Mouse (Mus musculus): ENCODE measurements around the gene Cmya5.
"Not testable (repeated sequence)": the region's sequence is repeated elsewhere in the genome, so short reads cannot be mapped to it uniquely, and the experiment has no call there.

The Cmya5 gene

DNA sequence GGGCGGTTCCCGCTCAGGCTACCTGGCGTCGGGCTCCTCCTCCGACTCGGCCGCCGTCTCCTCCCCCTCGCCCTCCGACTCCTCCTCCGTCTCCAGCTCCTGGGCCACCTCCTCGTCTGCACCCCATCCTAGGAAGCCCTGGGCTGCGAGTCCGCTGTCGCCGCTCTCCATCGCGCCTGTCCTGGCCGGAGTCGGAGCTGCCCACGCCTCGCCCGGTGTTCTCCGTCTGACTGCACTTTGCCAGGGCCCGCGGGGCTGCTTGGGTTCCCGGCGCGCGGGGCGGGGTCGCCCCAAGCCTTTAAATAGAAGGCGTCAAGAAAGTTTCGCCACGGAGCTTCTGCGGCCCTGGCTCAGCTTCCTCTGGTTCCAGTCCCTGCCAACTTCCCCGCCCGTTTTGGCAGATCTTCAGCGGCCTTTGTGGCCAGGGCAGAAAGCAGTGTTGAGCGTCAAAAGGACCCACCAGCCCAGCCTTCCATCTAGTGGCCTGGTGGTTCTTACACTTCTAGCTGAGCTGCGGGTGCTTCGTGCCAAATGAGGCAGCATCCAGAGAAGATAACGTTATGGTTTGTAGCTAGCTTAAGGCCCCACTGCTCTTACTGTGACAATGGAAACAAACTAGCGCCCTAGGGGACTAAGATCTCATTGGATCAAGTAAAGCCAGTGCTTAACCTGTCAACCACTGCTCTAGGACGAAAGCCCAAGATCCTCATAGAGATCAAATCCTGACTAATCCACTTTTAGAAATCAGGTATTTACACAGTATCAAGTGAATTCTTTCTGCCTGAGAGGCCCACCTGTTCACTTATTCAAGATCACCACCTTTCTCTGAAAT lies at the start of gene Cmya5:
Cmya5 (minus strand) TSS at position 389 of the 832 bp plus-strand sequence.
- peak; percentile 88 for DNase-seq (ENCODE audit: low spot score)

DNA sequence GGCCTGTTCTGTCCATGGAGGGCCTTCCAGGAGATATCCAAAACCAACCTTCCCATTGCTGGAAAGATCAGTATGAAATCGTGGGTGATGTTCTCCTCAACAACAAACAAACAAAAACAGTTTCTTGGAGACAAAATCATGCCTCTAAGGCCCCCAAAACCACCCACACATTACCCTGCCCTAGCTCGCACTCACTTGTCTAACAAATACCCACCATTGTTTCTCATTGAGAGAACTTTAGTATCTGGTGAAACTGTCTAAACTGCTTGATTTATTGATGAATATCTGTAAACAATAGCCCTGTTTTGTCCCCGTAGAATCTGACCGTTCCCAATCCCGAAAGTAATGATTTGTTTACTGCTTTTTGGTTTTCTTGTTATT lies 48.1 kb upstream of the Cmya5 start:
- DNase-seq (ENCODE audit: low spot score), result no peak

DNA sequence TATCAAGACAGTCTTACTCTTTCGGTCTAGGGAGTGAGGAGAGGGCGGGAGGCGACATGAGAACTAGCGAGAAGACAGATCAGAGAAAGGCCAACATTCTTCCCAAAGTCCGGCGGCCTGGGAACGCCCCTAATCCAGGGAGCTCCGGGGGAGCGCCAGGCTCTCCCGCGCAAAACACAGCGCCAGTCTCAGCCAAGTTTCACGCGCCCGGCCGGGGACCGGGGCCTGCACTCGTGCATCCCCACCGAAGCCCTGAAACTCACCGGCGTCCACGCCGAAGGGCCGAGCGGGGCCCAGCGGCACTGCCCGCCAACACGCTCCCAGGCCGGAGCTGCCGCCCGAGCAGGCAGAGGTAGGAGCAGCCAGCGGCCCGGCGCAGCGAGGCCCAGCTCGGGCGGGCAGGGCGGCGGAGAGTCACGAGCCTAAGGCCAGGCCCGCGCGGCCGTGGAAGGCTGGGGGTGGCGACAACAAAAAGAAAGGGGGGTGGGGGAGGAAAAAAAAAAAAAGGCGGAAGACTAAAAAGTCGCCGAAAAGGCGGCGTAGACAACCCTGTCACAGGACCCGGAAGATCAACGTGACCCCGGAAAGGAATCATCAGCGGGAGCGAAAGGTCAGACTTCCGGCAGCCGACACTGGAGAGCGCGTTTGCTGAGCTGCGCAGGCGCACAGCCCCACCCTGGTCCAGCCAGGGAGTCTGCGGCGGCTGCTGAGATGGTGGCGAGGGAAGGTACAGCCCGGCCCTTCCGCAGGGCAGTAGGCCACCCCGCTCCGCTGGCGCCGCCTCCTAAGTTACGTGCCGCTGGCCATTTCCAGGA lies 47.5 kb upstream of the Cmya5 start, which contains the start of gene Tent2:
Tent2 (minus strand) TSS at position 555 of the 815 bp plus-strand sequence.
- DNase-seq (ENCODE audit: low spot score), result peak; percentile 92

DNA sequence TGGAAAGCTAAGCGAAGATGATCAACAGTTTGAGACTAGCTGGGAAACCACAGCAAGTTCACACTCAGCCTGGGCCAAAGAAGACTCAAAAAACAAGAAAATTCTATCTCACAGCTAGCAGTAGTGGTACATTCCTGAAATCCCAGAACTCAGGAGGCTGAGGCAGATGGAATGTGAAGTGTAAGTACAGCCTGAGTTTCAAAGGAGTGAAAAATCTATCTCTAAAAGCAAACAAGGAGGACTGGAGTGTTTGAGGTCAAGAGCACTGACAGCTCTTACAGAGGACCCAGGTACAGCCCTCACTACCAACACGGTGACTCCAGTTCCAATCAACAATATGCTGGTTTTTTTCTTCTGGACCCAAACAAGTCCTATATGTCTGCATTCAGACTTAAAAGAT lies 44.9 kb upstream of the Cmya5 start:
- no peak for DNase-seq (ENCODE audit: low spot score)

DNA sequence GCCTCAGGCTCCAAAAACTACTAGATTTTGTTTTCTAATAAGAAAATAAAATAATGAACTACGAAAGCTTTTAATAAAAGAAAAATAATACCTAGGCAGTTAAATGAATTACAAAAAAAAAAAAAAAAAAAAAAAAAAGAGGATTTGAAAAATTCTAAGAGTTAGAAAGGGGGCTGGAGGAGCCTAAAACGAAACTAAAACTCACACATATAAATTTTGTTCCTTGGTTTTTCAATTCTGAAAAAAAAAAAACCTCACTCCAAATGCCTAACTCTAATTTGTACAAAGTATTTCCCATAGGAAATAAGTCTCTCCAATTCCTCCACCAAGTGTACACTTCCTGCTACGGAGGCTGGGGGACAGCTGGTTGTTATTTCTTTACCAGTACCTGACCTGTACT lies 44.2 kb upstream of the Cmya5 start:
- no peak for DNase-seq (ENCODE audit: low spot score)

DNA sequence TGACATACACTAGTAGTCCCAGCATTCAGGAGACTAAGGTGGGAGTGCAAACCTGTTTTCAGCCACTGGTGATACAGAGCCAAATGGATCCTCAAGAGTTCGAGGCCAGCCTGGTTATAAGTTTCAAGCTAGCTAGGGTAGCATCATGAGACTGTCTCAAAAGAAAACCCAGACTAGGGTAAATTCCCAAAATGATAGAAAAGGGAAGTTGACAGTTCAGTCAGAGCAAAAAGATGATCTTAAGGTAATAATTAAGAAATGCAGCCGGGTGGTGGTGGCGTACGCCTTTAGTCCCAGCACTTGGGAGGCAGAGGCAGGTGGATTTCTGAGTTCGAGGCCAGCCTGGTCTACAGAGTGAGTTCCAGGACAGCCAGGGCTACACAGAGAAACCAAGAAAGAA lies 43.3 kb upstream of the Cmya5 start:
- not testable (repeated sequence) for DNase-seq (ENCODE audit: low spot score)

DNA sequence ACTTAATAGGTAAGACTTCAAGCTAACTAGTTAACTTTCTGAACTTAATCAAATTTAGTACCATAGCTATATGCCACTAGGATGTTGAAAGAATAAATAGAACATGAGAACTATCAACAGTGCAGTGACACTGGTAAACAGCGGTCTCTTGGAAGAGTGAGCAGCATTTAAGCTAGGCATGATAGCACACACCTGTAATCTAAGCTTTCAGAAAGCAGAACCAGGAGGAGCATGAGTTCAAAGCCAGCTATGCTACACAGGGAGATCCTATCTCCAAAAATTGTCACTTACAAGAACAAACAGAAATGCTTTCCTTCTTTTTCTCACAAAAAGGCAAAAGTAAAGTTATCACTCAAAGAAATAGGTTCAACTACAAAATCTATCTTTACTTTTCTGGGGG lies 35.8 kb upstream of the Cmya5 start:
- DNase-seq (ENCODE audit: low spot score), result no peak

DNA sequence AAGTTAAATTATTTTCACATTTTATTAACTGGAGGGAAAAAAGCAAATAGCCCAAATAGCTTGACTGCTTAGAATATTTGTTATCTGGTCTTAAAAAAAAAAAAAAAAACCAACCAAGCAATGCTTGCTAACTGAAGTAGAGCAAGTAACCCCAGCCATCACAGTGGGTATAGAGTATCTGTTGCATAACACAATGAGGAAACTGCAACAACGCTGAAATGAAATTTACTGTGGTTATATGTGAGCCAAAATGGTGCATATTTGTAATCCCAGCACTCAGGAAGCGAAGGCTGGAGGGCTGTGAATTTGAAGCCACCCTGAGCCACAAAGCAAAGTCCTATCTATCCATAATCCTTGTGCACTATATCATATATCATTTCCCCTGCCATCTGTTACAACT lies 35.0 kb upstream of the Cmya5 start:
- DNase-seq (ENCODE audit: low spot score), result no peak

DNA sequence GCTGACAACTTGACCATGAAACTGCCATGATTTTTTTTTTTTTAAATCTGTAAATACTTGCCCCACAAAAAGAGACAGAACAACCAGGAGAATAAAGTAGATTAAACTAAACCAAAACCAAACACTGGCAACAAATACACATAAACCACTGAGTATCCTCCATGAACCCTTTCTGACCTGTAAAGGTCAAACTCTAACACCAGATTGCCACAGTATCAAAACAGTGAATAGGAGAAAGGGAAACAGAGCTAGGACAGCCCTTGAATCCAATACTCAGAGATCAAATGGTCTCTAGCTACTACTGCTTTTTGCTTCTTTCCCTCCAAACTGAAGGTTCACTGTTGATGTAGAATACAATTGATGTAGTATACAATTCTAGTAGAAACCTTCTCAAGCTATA lies 33.0 kb upstream of the Cmya5 start:
- DNase-seq (ENCODE audit: low spot score), result no peak

DNA sequence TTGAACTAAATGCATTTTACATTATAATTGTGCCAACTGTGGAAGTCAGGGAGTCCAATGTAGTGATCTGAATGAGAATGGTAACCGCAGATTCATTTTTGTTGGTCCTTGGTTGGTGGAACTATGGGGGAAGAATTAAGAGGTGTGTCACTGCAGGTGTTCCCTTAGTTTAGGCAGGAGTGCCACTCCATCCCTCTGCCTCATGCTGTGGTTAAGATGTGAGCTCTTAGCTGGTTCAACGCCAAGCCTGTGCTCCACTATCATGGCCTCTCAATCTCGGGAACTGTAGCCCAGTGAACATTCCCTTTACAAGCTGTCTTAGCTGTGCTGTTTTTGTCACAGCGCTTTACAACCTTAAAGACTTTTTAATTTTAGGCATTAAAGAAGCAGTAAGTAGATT lies 18.8 kb upstream of the Cmya5 start:
- DNase-seq (ENCODE audit: low spot score), result no peak

DNA sequence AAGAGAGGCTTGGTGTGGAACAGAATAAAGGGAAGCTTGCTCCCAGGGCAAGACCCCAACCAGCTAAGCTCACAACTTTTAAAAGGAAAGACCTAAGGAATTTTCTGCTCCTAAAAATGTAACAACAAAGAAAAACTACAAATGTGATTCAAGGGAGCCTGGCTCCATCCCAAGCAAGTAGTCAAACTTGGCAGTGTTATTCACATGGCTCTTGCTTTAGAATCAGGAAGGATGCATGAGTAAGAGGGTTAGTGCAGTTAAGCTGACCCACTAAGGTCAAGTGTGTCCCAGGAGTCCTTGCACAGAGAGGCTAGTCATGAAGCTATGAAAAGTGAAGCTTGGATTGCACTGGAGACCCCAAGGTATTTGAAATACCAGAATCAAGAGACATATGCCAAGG lies 17.9 kb upstream of the Cmya5 start:
- DNase-seq (ENCODE audit: low spot score), result no peak

DNA sequence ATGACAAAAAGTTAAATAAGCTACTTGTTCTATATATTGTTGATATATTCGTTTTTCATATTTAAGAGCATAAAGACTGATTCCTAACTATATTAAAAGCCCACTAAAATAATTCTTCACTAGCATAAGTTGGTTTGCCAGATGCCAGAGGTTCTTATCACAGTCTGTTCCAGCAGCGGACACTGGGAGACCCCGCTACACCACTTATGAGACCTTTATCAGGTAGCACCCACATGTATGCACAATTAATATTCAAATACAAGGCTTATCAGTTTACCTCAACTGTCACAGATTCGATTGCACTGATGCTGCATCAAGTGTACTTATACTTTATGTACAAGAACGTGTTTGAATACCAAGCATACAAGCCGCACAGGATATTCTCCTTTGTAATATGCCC lies 13.7 kb upstream of the Cmya5 start:
- DNase-seq (ENCODE audit: low spot score), result no peak

DNA sequence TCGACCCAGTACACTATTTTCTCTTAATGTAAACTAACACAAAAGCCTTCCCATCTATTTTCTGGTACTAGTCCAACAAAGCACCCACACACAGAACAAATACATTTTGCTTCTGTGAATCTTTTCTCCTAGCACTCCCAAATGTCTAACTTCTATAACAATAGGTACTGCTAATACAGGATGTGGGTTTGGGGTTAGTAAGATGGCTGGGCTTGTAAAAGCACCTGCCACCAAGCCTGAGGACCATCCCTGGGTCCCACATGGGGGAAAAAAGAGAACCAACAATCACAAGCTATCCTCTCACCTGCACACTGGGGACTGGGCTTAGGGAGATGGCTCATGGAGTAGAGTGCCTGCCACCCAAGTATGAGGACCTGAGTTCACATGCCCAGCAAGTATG lies 8.8 kb upstream of the Cmya5 start:
- no peak for DNase-seq (ENCODE audit: low spot score)

DNA sequence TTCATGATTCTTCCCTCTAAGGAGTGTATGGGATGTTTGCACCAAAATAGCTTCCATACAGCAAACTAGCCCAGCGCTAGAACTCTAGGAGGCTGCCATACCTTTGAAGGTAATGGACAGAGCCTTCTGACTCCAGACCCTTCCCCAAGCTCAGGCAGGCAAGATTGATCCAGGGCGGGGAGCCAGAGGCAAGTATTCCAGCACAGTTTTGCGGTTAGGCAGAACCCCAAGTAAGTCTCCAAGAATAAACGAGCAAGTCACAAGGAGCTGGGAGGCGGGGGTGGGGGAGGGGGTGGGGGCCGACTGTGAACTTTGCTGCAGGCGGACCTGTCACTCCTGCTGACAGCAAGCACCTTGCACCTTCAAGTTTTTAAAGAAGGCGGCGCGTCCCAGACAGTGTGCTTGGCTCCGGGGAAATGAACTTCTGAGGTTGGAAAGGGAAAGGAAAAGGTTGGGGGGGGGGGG lies 673 bp downstream of the Cmya5 start:
- no peak for DNase-seq (ENCODE audit: low spot score)

DNA sequence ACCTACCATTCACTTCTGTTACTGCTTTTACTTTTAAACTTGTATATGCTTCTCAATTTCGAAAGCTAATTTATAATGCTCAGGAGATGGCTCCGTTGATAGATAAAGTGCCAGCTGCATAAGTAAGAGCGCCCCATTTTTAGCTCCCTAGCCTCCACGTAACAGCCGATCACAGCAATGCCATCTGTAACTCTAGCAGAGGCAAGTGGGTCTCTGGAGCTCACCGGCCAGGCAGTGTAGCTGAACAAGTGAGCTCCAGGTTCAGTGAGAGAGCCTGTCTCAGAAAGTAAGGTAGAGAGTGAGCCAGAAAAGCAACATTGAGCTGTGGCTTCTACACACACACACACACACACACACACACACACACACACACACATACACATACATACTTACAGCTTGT lies 3.3 kb downstream of the Cmya5 start:
- no peak for DNase-seq (ENCODE audit: low spot score)

DNA sequence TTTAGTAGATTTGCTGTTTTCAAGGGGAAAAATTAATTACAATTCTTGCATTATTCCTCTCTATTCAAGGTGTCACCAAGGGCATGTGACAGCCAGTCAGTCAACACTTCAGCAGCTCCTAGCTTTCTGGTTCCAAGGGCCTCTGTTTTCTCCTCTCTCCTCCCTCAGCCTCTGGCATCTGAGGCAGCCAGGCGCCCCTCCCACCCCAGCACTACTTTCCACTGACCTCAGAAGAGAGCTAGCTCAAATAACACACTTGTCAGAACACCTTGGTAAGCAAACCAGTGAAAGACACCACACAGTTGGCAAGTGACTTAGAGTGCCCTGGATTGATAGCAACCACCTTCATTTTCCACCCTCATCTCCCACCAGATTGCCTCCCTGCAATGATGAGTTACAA lies 6.5 kb downstream of the Cmya5 start:
- DNase-seq (ENCODE audit: low spot score), result no peak

DNA sequence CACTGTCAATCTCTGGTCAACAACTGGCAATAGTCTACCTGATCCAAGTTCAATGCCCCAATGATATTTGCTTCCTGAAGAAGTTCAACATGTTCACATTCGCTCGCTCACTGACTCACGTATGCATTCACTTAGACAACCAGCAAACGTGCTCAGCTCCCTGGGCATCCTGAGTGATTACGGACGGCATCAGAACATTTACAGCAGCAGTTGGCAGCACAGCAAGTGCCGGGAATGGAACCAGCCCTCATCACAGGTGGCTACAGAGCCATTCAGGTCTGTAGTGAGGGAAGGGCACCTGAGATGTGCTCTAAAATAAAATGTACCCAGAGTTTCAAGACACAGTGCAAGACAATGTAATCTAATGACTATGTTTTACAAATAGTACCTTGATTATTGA lies 7.4 kb downstream of the Cmya5 start:
- no peak for DNase-seq (ENCODE audit: low spot score)

DNA sequence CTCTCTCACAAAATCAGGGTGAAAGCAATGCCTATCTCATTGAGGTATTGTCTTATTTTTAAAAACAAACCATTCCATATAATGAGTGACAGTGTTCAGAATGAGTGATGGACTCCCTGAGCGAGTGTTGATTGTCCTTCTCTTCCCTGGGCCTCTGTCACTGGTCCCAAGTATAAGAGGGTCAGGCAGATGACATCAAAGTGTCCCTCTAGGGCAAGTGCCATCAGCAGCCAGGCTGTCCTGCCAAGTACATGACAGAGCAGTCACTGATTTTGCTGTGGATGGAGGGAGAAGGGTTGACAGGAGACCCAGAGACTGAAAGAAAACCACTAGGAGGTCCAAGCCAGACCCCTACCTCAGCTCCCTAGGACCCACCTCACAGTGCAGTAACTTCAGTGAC lies 8.3 kb downstream of the Cmya5 start:
- DNase-seq (ENCODE audit: low spot score), result no peak

DNA sequence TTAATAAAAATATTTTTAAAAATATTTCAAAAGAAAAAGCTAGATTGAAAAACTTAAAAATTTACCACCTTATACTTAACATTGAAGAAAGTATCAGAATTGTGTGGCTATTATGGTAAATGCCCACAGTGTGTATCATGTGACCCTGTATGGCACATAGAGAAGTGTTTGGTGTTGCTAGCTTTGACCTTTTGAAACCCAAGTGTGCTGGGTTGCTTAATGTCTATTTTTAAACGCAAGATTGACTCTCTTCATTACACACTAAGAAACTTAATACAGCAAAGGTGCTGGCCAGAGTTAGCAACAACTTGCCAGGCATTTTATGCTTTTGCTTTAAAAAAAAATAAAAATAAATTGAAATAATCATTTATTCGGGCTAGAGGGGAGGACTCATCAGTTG lies 9.0 kb downstream of the Cmya5 start:
- DNase-seq (ENCODE audit: low spot score), result no peak

DNA sequence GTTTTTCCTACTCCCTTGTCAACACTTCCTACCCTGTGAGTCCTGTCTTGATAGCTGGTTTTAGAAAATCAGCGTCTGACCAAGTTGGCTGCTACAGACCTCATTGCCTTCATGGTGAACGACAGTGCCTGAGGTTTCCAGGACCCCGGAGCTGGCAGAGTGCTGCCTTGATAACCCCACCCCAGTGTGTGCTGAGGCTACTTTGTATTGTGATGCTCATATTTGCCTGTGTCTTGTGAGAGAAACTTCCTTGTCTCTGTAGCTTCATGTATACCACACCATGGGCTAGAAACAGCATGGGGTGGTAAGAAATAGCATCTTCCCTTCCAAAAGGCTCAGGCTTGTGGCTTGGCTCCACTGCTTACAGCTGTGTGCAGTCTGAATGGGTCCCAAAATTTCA lies 13.8 kb downstream of the Cmya5 start:
- no peak for DNase-seq (ENCODE audit: low spot score)

DNA sequence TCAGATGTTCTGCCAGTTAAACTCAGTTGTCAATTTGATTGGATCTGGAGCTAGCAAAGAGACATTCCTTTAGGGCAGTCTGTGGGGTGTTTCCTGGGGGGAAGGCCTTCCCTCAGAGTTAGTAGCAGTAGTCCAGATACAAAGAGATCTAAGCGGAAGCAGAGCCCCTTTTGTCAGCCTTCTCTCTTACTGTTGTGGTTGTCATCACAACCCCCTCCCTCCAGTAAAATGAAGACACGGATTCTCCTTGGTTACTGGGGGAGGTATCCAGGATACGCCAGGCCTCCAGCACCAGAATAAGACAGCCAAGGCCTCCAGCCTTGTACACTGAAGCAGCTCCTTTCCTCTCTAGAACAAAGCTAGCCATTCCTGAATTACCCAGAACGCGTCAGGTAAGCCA lies 15.6 kb downstream of the Cmya5 start:
- no peak for DNase-seq (ENCODE audit: low spot score)

DNA sequence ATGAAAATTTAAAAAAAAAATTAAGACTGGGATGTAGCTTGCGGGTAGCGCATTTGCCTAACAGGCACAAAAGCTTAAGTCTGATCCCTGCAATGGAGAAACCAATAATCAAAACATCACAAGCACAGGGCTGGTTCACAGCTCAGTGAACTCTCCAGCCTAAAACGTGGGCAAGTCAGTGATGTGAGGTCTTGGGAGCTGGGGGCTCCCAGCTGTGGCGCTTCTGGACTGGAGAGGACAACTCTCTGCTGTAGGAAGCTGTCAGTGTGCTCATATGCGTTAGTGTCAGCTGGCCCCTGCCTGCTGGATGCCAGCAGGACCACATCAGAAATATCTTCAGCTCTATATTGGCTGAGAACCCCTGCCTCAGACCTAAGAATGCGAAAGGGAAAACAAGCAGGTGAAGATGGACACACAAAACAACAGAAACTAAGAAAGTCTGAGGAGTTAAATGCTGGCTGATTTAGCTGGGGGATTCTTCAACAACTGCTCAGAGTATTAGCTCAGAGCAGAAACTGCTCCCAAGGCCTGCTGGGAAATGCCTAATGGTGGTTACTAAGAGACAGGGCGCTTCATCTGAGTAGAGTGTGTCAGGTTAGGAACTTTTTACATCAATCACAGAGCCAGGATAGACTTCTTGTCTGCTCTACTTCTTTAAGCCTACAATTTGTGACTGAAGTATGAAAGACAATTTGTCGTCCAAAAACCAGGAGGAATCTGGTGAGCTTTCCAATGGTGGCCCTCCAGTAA lies 16.2 kb downstream of the Cmya5 start:
- no peak for DNase-seq (ENCODE audit: low spot score)

DNA sequence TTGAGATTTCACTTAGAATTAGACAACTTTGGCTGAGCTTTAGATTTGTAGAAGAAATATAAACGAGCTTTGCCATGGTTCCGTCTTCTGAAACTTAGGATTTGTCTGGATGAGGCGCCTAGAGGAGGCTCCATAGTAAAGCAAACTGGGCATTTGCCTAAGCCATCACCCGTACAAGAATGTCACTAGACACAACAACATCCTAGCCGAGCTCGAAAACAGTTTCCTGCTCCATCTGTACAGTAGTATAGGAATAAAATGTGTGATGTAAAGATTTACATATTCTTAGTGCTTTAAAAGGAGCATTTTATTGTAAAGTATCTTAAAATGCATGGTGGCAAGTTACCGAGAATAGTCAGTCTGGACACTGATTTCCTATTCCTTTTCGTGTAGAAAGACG lies 22.2 kb downstream of the Cmya5 start:
- no peak for DNase-seq (ENCODE audit: low spot score)
